Mouse (Mus musculus) testis, adult 2 months (tissue): ENCODE measurements around the gene Cbx8.

ENCODE experiments used
- CTCF ChIP-seq: fragments of 200-500 bp; IDR thresholded peaks from 2 replicates; pipeline ENCODE4 v1.5.1; 2012; ENCODE audit warnings: low read depth, mild to moderate bottlenecking, inconsistent platforms, low read length, moderate library complexity; ENCODE audit not compliant: control insufficient read depth, insufficient read depth, insufficient replicate concordance
- POLR2A ChIP-seq: fragments of 200-500 bp; IDR thresholded peaks from 2 replicates; pipeline ENCODE4 v1.6.1; 2012; ENCODE audit warnings: low read depth, mild to moderate bottlenecking, inconsistent platforms, low read length, moderate library complexity; ENCODE audit not compliant: control insufficient read depth

DNA sequence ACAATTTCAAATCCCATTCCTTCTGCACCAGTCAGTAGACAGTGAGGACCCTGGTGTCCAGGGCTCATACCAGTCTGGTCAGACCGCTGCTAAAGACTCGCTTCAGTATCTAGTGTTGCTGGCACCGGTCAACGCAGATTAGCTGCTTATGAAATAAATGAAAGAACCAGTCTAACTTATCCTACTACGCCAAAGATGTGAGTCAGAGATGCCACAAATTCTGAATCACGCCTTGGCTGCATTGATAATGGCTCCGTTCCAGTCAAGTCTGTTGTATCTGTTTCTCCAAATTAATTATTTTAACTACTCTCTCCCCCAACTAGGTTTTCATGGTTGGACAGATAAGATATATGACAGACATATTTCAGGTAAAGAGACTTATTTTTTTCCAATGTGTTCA lies 19.6 kb downstream of the Cbx8 start:
- TF ChIP-seq POLR2A: no peak
- TF ChIP-seq CTCF: no peak
